Mouse (Mus musculus) hindbrain, embryonic 14.5 days (tissue): ENCODE results near the gene Tex30. TPM values are rescaled to one million over a fixed set of nuclear protein-coding genes. Genes with fewer than 3 reads are reported as not detected.

ENCODE experiments used
- ATAC-seq: fragments of 200-750 bp; cut with Nextera tagmentation; 2 replicates; pipeline ENCODE4 v1.8.0; 2017; ENCODE audit warnings: moderate number of reproducible peaks, mild to moderate bottlenecking, moderate TSS enrichment, moderate library complexity; ENCODE audit not compliant: low FRiP score
- DNase-seq: peaks from one replicate; pipeline ENCODE4 v3.0.0-alpha.2; 2015; ENCODE audit warnings: low spot score
- H3K27ac ChIP-seq: fragments of 300-500 bp; sonication (generic); 2 replicates; pipeline ENCODE4 v1.5.1; 2014; ENCODE audit warnings: mild to moderate bottlenecking, moderate library complexity
- H3K27me3 ChIP-seq: fragments of 300-500 bp; sonication (generic); 2 replicates; pipeline ENCODE4 v1.6.1; 2014; ENCODE audit warnings: mild to moderate bottlenecking, low read length, mixed read lengths; ENCODE audit not compliant: control insufficient read depth, insufficient read depth
- H3K36me3 ChIP-seq: fragments of 300-500 bp; sonication (generic); replicated peaks from 2 replicates; pipeline ENCODE4 v1.6.1; 2014; ENCODE audit not compliant: control insufficient read depth, insufficient read depth
- H3K4me1 ChIP-seq: fragments of 300-500 bp; sonication (generic); replicated peaks from 2 replicates; pipeline ENCODE4 v1.6.1; 2014; ENCODE audit warnings: antibody characterized with exemption, low read length, mixed read lengths; ENCODE audit not compliant: control insufficient read depth, insufficient read depth
- H3K4me2 ChIP-seq: fragments of 300-500 bp; sonication (generic); replicated peaks from 2 replicates; pipeline ENCODE4 v1.6.1; 2014; ENCODE audit warnings: mild to moderate bottlenecking, moderate library complexity
- H3K4me3 ChIP-seq: fragments of 300-500 bp; sonication (generic); replicated peaks from 2 replicates; pipeline ENCODE4 v1.5.1; 2014; ENCODE audit warnings: mild to moderate bottlenecking, low read length
- H3K9ac ChIP-seq: fragments of 300-500 bp; sonication (generic); 2 replicates; pipeline ENCODE4 v1.6.1; 2014
- H3K9me3 ChIP-seq: fragments of 300-500 bp; sonication (generic); 2 replicates; pipeline ENCODE4 v1.6.1; 2016; ENCODE audit warnings: low read length; ENCODE audit not compliant: control insufficient read depth
- WGBS: fragments of 180-500 bp; shearing (Covaris S2); extraction: QIAGEN DNeasy Blood & Tissue Kit; methylation state at CpG from one replicate; pipeline ENCODE4 v1.1.7; 2014; 5-methylcytosine and 5-hydroxymethylcytosine counted together
- polyA plus RNA-seq: library from polyadenylated mRNA; unstranded; fragments of >200 nt; fragmentation: Nextera tagmentation; extraction: Ambion mirVana; gene quantifications from 2 replicates; pipeline ENCODE4 v1.2.1, GENCODE M21; 2014

The Tex30 gene
- 42.7 and 43.0 TPM in 2 replicates for polyA plus RNA-seq

- no peaks in the 10 kb centered on the region for H3K9me3 ChIP-seq
- WGBS: under 1% methylated on average over 54 of the region's 55 CpGs
- peak within 1 kb of the TSS; percentile 86 for H3K4me3 ChIP-seq
- peak; percentile 98 for ATAC-seq
- DNase-seq: peak; percentile 97
- peak within 1 kb of the TSS; percentile 68 for H3K9ac ChIP-seq
- H3K36me3 ChIP-seq: peaks cover 16% of the 10 kb centered on the region
- H3K4me1 ChIP-seq: peaks cover 8% of the 10 kb centered on the region
- no peaks in the 10 kb centered on the region for H3K27me3 ChIP-seq
- H3K27ac ChIP-seq: peak within 1 kb of the TSS; percentile 60
- peak within 1 kb of the TSS; percentile 77 for H3K4me2 ChIP-seq
Measured at GRCm38 (mm10) chr1:44102259-44102717, at the start of gene Tex30. Gene Tex30 (minus strand): TSS chr1:44102441.

- H3K4me2 ChIP-seq: peak overlapping the region; percentile 82
- no peak for ATAC-seq
- H3K4me3 ChIP-seq: peak overlapping the region; percentile 96
- H3K9me3 ChIP-seq: no peaks in the 10 kb centered on the region
- 27% methylated on average over 6 of the region's 6 CpGs for WGBS
- peaks cover 14% of the 10 kb centered on the region for H3K4me1 ChIP-seq
- peak overlapping the region; percentile 93 for H3K9ac ChIP-seq
- no peaks in the 10 kb centered on the region for H3K27me3 ChIP-seq
- peak overlapping the region; percentile 99 for H3K27ac ChIP-seq
- peak; percentile 32 for DNase-seq
- H3K36me3 ChIP-seq: peaks cover 11% of the 10 kb centered on the region
Measured at GRCm38 (mm10) chr1:44148706-44149105, 46.5 kb upstream of the Tex30 start.

- Histone ChIP-seq H3K4me1 (peaks cover 14% of the 10 kb centered on the region), H3K4me3 (peak within 1 kb of the TSS; percentile 96), H3K4me2 (peak within 1 kb of the TSS; percentile 82), H3K36me3 (peaks cover 21% of the 10 kb centered on the region), H3K27me3 (no peaks in the 10 kb centered on the region), H3K9me3 (no peaks in the 10 kb centered on the region), H3K27ac (peak within 1 kb of the TSS; percentile 99), H3K9ac (peak within 1 kb of the TSS; percentile 93)
- under 1% methylated on average over 66 of the region's 66 CpGs for WGBS
- peak; percentile 85 for DNase-seq
- peak; percentile 98 for ATAC-seq
Measured at GRCm38 (mm10) chr1:44147563-44148381, 45.5 kb upstream of the Tex30 start, which contains the start of gene Ercc5. Gene Ercc5 (plus strand): TSS chr1:44147744.

- WGBS: 91% methylated on average over 5 of the region's 5 CpGs
- Histone ChIP-seq H3K9me3 (no peaks in the 10 kb centered on the region), H3K4me2 (no peak overlapping the region), H3K27me3 (no peaks in the 10 kb centered on the region), H3K27ac (no peak overlapping the region), H3K36me3 (peaks cover 67% of the 10 kb centered on the region), H3K9ac (no peak overlapping the region), H3K4me3 (no peak overlapping the region), H3K4me1 (peaks cover 4% of the 10 kb centered on the region; the same call in 1 of the 2 replicates)
- ATAC-seq (no peak), DNase-seq (no peak)
Measured at GRCm38 (mm10) chr1:44142747-44143146, 40.5 kb upstream of the Tex30 start.

- ATAC-seq: no peak
- no peak overlapping the region for H3K4me3 ChIP-seq
- H3K4me1 ChIP-seq: no peaks in the 10 kb centered on the region
- H3K4me2 ChIP-seq: no peak overlapping the region
- no peaks in the 10 kb centered on the region for H3K9me3 ChIP-seq
- H3K27me3 ChIP-seq: no peaks in the 10 kb centered on the region
- no peak overlapping the region for H3K9ac ChIP-seq
- WGBS: 91% methylated on average over 4 of the region's 4 CpGs
- DNase-seq: no peak
- no peak overlapping the region for H3K27ac ChIP-seq
- peaks cover 71% of the 10 kb centered on the region for H3K36me3 ChIP-seq
Measured at GRCm38 (mm10) chr1:44140232-44140631, 38.0 kb upstream of the Tex30 start.

- Histone ChIP-seq H3K9me3 (no peaks in the 10 kb centered on the region), H3K4me2 (no peak overlapping the region), H3K4me3 (no peak overlapping the region), H3K27ac (no peak overlapping the region), H3K36me3 (peaks cover 56% of the 10 kb centered on the region), H3K4me1 (no peaks in the 10 kb centered on the region), H3K27me3 (no peaks in the 10 kb centered on the region), H3K9ac (no peak overlapping the region)
- WGBS: 87% methylated on average over 4 of the region's 4 CpGs
- no peak for DNase-seq
- ATAC-seq: no peak
Measured at GRCm38 (mm10) chr1:44129929-44130581, 27.8 kb upstream of the Tex30 start.

- no peaks in the 10 kb centered on the region for H3K27me3 ChIP-seq
- no peaks in the 10 kb centered on the region for H3K9me3 ChIP-seq
- peaks cover 12% of the 10 kb centered on the region for H3K4me1 ChIP-seq
- DNase-seq (no peak), ATAC-seq (no peak)
- H3K4me3 ChIP-seq: no peak overlapping the region
- no peak overlapping the region for H3K27ac ChIP-seq
- no peak overlapping the region for H3K9ac ChIP-seq
- H3K4me2 ChIP-seq: no peak overlapping the region
- H3K36me3 ChIP-seq: peaks cover 43% of the 10 kb centered on the region
- 93% methylated on average over 4 of the region's 4 CpGs for WGBS
Measured at GRCm38 (mm10) chr1:44125590-44125989, 23.3 kb upstream of the Tex30 start.

GRCm38 (mm10) chr1:44122256-44122655 lies 20.0 kb upstream of the Tex30 start:
- no peaks in the 10 kb centered on the region for H3K9me3 ChIP-seq
- no peak for DNase-seq
- no peak overlapping the region for H3K27ac ChIP-seq
- no peak overlapping the region for H3K4me3 ChIP-seq
- peaks cover 13% of the 10 kb centered on the region for H3K36me3 ChIP-seq
- WGBS: 88% methylated on average over 3 of the region's 3 CpGs
- H3K27me3 ChIP-seq: no peaks in the 10 kb centered on the region
- no peak for ATAC-seq
- no peak overlapping the region for H3K4me2 ChIP-seq
- peaks cover 18% of the 10 kb centered on the region for H3K4me1 ChIP-seq
- H3K9ac ChIP-seq: no peak overlapping the region

GRCm38 (mm10) chr1:44120074-44120406 lies 17.8 kb upstream of the Tex30 start:
- H3K4me3 ChIP-seq: peak overlapping the region; percentile 67
- H3K27ac ChIP-seq: peak overlapping the region; percentile 94
- 2% methylated on average over 6 of the region's 6 CpGs for WGBS
- no peaks in the 10 kb centered on the region for H3K9me3 ChIP-seq
- peaks cover 18% of the 10 kb centered on the region for H3K4me1 ChIP-seq
- H3K4me2 ChIP-seq: peak overlapping the region; percentile 93
- ATAC-seq: peak; percentile 31
- no peak for DNase-seq
- H3K9ac ChIP-seq: peak overlapping the region; percentile 83
- H3K27me3 ChIP-seq: no peaks in the 10 kb centered on the region
- H3K36me3 ChIP-seq: peaks cover 7% of the 10 kb centered on the region
